Mouse (Mus musculus) small intestine, adult 2 months (tissue): ENCODE results near the gene Scaf4. TPM values are rescaled to one million over a fixed set of nuclear protein-coding genes. Genes with fewer than 3 reads are reported as not detected.

Experiments
- H3K27ac ChIP-seq: fragments of 200-500 bp; 2 replicates; pipeline ENCODE4 v1.5.1; 2012; ENCODE audit warnings: low read depth, low read length, control low read depth, inconsistent platforms; ENCODE audit not compliant: insufficient read depth
- H3K27me3 ChIP-seq: fragments of 200-500 bp; 2 replicates; pipeline ENCODE4 v1.6.1; 2012; ENCODE audit warnings: mild to moderate bottlenecking, moderate library complexity, low read length, inconsistent platforms; ENCODE audit not compliant: control insufficient read depth, insufficient read depth
- H3K36me3 ChIP-seq: fragments of 200-500 bp; 2 replicates; pipeline ENCODE4 v1.6.1; 2012; ENCODE audit warnings: mild to moderate bottlenecking, low read length, control low read depth, inconsistent platforms; ENCODE audit not compliant: control insufficient read depth, insufficient read depth
- H3K4me1 ChIP-seq: fragments of 200-500 bp; 2 replicates; pipeline ENCODE4 v1.6.1; 2012; ENCODE audit warnings: low read length, inconsistent platforms, mixed read lengths; ENCODE audit not compliant: control insufficient read depth, insufficient read depth, insufficient read length
- H3K4me3 ChIP-seq: fragments of 200-500 bp; 2 replicates; pipeline ENCODE4 v1.5.1; 2012; ENCODE audit warnings: low read depth, mild to moderate bottlenecking, control low read depth, inconsistent platforms, low read length, moderate library complexity
- CTCF ChIP-seq: fragments of 200-500 bp; IDR thresholded peaks from 2 replicates; pipeline ENCODE4 v1.5.1; 2012; ENCODE audit warnings: low read depth, mild to moderate bottlenecking, control low read depth, inconsistent platforms, low read length, moderate library complexity, mixed read lengths; ENCODE audit not compliant: insufficient replicate concordance, insufficient read length; ENCODE audit errors: extremely low read depth
- POLR2A ChIP-seq: fragments of 200-500 bp; IDR thresholded peaks from 2 replicates; pipeline ENCODE4 v1.6.1; 2012; ENCODE audit warnings: low read depth, mild to moderate bottlenecking, control low read depth, inconsistent platforms, low read length, moderate library complexity
- WGBS: fragments of 180-500 bp; shearing (Covaris S2); methylation state at CpG from one replicate; pipeline ENCODE4 v1.1.7; 2018; 5-methylcytosine and 5-hydroxymethylcytosine counted together
- polyA plus RNA-seq: library from polyadenylated mRNA; depleted of rRNA; stranded (reverse); fragments of >200 nt; gene quantifications from 2 replicates; pipeline ENCODE4 v1.2.3, GENCODE M21; 2012

Gene Scaf4
- polyA plus RNA-seq, 1 experiment = 43.4 TPM

DNA sequence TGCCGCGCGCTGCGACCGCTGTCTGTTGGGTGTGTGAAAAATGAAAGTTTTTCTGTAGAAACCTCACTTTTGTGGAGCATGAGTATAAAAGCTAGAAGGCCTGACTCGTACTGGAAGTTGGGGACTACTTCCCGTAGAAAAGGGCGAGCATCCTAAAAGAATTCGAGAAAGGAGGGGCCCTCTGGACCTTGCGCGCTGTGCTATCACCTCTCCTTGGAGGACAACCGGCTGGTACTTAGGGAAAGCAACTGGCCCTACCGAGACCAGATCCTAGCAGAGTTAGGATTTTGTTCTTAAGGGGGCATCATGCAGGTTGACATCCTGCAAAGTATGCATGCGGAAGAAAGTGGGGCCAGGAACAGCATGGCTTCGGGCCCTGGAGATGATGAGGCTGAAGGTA is 613 bp upstream of the Scaf4 start:
- H3K36me3 ChIP-seq = no peaks in the 10 kb centered on the region
- peak overlapping the region; percentile 73 for H3K4me3 ChIP-seq
- no peak for TF ChIP-seq CTCF
- H3K4me1 ChIP-seq = peaks cover 19% of the 10 kb centered on the region; the same call in 1 of the 2 replicates
- peak overlapping the region; percentile 28; the same call in 1 of the 2 replicates for H3K27ac ChIP-seq
- H3K27me3 ChIP-seq = no peaks in the 10 kb centered on the region
- WGBS = 4% methylated on average over 15 of the region's 15 CpGs

GRCm38 (mm10) chr16:90283266-90283904 is 918 bp downstream of the Scaf4 start:
- Histone ChIP-seq H3K27me3 (no peaks in the 10 kb centered on the region), H3K4me3 (peak overlapping the region; percentile 73), H3K36me3 (no peaks in the 10 kb centered on the region), H3K27ac (peak overlapping the region; percentile 65), H3K4me1 (peaks cover 19% of the 10 kb centered on the region; the same call in 1 of the 2 replicates)
- under 1% methylated on average over 53 of the region's 53 CpGs for WGBS
- TF ChIP-seq CTCF = no peak
- peak; percentile 45; the same call in 1 of the 2 replicates for TF ChIP-seq POLR2A

- Histone ChIP-seq H3K27ac (peak overlapping the region; percentile 36), H3K4me1 (peaks cover 19% of the 10 kb centered on the region; the same call in 1 of the 2 replicates), H3K36me3 (no peaks in the 10 kb centered on the region), H3K27me3 (no peaks in the 10 kb centered on the region), H3K4me3 (peak overlapping the region; percentile 73)
- TF ChIP-seq CTCF = no peak
- TF ChIP-seq POLR2A = no peak
- WGBS = 21% methylated on average over 14 of the region's 14 CpGs
Observed at GRCm38 (mm10) chr16:90282620-90283265, 1.6 kb downstream of the Scaf4 start.

- no peak overlapping the region for H3K27ac ChIP-seq
- TF ChIP-seq POLR2A (no peak), CTCF (no peak)
Observed at GRCm38 (mm10) chr16:90281406-90281805, 2.9 kb downstream of the Scaf4 start.

DNA sequence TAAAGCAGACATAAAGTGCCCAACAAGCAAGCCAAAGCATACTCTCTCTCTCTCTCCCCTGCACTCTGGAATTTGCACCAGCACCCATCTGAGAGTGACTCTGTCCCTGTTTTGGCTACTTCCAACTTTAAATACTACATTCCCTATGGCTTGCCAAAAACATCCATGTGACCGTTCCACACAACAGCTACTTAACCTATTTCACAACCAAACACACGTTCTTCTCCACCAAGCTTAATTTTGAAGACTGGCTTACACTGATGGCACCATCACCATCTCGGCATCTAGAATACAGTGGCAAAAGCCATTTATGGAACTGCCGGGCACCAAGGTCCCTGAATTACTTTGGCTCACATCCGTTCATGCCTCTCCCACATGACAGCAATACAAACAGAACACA is 3.3 kb downstream of the Scaf4 start:
- H3K36me3 ChIP-seq = no peaks in the 10 kb centered on the region
- no peak overlapping the region for H3K27ac ChIP-seq
- WGBS = 30% methylated on average over 5 of the region's 5 CpGs
- TF ChIP-seq POLR2A (no peak), CTCF (no peak)
- no peaks in the 10 kb centered on the region for H3K27me3 ChIP-seq
- no peak overlapping the region for H3K4me3 ChIP-seq
- H3K4me1 ChIP-seq = peaks cover 19% of the 10 kb centered on the region; the same call in 1 of the 2 replicates

More at GRCm38 (mm10) chr16:90281406-90281805, 2.9 kb downstream of the Scaf4 start:
- Histone ChIP-seq H3K4me1 (peaks cover 19% of the 10 kb centered on the region; the same call in 1 of the 2 replicates), H3K4me3 (no peak overlapping the region), H3K27me3 (no peaks in the 10 kb centered on the region), H3K36me3 (no peaks in the 10 kb centered on the region)
- WGBS = 73% methylated on average over 9 of the region's 9 CpGs

- no peak overlapping the region for H3K4me3 ChIP-seq
- TF ChIP-seq CTCF (no peak), POLR2A (no peak)
- H3K36me3 ChIP-seq = no peaks in the 10 kb centered on the region
- 46% methylated on average over 2 of the region's 2 CpGs for WGBS
- H3K27me3 ChIP-seq = no peaks in the 10 kb centered on the region
- no peak overlapping the region for H3K27ac ChIP-seq
- peaks cover 19% of the 10 kb centered on the region; the same call in 1 of the 2 replicates for H3K4me1 ChIP-seq
Observed at GRCm38 (mm10) chr16:90280515-90280914, 3.8 kb downstream of the Scaf4 start.

DNA sequence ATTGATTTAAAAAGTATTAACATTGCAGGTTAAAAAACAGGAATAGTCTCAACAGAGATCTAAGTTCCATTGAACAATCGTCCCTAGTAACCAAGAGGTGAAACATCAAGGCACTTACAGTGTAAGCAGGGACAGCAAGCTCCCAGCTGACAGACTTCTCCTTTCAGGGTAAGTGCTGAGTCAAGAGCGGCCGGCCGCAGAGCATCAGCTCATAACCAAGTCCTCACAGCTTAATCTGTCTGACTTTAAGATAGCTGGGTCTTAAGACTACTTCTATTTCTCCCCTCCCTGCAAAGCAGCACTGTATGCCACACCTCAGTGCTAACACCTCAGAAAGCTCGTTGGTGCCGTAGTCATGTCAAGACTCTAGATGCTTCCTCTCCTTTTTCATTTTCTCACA is 5.2 kb downstream of the Scaf4 start:
- Histone ChIP-seq H3K4me1 (peaks cover 14% of the 10 kb centered on the region; the same call in 1 of the 2 replicates), H3K27me3 (no peaks in the 10 kb centered on the region), H3K36me3 (no peaks in the 10 kb centered on the region), H3K4me3 (no peak overlapping the region), H3K27ac (no peak overlapping the region)
- 34% methylated on average over 6 of the region's 6 CpGs for WGBS
- TF ChIP-seq CTCF = no peak
- TF ChIP-seq POLR2A = no peak
